8 mouse cellular contexts compared by ENCODE assay signal in genomic region chr16:38087645-38088125, GRCm38 (mm10). TPM values are rescaled to one million over a fixed set of nuclear protein-coding genes. Genes with fewer than 3 reads are reported as not detected.
A peak's percentile ranks its signal among the peaks of the same experiment; 100 is the strongest.
DNase-seq lines count a peak whose midpoint lies in the region; ATAC-seq and TF ChIP-seq lines count a peak whose summit lies in the region.

No protein-coding gene starts in this region.

- peak overlapping the region; percentile 98 for H3K4me3 ChIP-seq in left cerebral cortex, adult 2 months
- peak overlapping the region; percentile 78 for H3K4me3 ChIP-seq in bone marrow, adult 2 months (replicated peaks; ENCODE audit: control insufficient read depth, low read depth, low read length)
- peak overlapping the region; percentile 71 for H3K4me3 ChIP-seq in heart, embryonic 16.5 days (ENCODE audit: low read length)
- H3K4me3 ChIP-seq in midbrain, embryonic 10.5 days: peak overlapping the region; percentile 95

- peak overlapping the region; percentile 83 for H3K4me2 ChIP-seq in heart, embryonic 16.5 days (ENCODE audit: low read depth, low read length)

- peak overlapping the region; percentile 99 for H3K27ac ChIP-seq in left cerebral cortex, adult 2 months
- no peak overlapping the region for H3K27ac ChIP-seq in bone marrow, adult 2 months (ENCODE audit: control insufficient read depth, insufficient read depth, low read depth, low read length, poor library complexity)
- peak overlapping the region; percentile 99 for H3K27ac ChIP-seq in heart, embryonic 16.5 days (ENCODE audit: low read length)
- peak overlapping the region; percentile 99 for H3K27ac ChIP-seq in midbrain, embryonic 10.5 days (replicated peaks)

- no peaks in the 10 kb centered on the region for H3K27me3 ChIP-seq in heart, embryonic 16.5 days (ENCODE audit: control insufficient read depth, insufficient read depth, low read length)
- H3K27me3 ChIP-seq in midbrain, embryonic 10.5 days (ENCODE audit: low read depth, poor library complexity, severe bottlenecking): no peaks in the 10 kb centered on the region

- no peaks in the 10 kb centered on the region for H3K36me3 ChIP-seq in heart, embryonic 16.5 days (ENCODE audit: control insufficient read depth, insufficient read depth)
- no peaks in the 10 kb centered on the region for H3K36me3 ChIP-seq in midbrain, embryonic 10.5 days

- TF ChIP-seq CTCF in left cerebral cortex, adult 2 months (IDR thresholded peaks at IDR 0.05): peak; percentile 17
- TF ChIP-seq CTCF in bone marrow, adult 2 months (IDR thresholded peaks at IDR 0.05; ENCODE audit: control insufficient read depth, insufficient read depth, low read length): no peak

- no peak for ATAC-seq in heart, embryonic 16.5 days (replicated peaks; ENCODE audit: extremely low read depth, insufficient read depth, low FRiP score)

- no peak for DNase-seq in left cerebral cortex, adult 2 months (ENCODE audit: extremely low spot score in 1 of 2, low spot score in 2 of 2)
- no peak for DNase-seq in left cerebral cortex, postnatal 25 days (ENCODE audit: low spot score in 2 of 2)
- DNase-seq in midbrain, embryonic 10.5 days (ENCODE audit: low spot score): no peak
- DNase-seq in spleen, adult 12 weeks (ENCODE audit: low spot score): no peak
- no peak for DNase-seq in spleen, postnatal 10 days (ENCODE audit: low spot score in 2 of 2)
- DNase-seq in kidney, adult 11 months: no peak

- H3K9ac ChIP-seq in heart, embryonic 16.5 days (ENCODE audit: low read length): peak overlapping the region; percentile 90

- no peak for TF ChIP-seq POLR2A in bone marrow, adult 2 months (IDR thresholded peaks at IDR 0.05; ENCODE audit: borderline replicate concordance, control insufficient read depth, low read depth, low read length)

- H3K9me3 ChIP-seq in heart, embryonic 16.5 days (replicated peaks; ENCODE audit: control insufficient read depth, low read length): no peaks in the 10 kb centered on the region
- no peaks in the 10 kb centered on the region for H3K9me3 ChIP-seq in midbrain, embryonic 10.5 days (replicated peaks)

- H3K4me1 ChIP-seq in bone marrow, adult 2 months (ENCODE audit: control insufficient read depth, insufficient read depth, low read length): peaks cover 2% of the 10 kb centered on the region; the same call in 1 of the 2 replicates
- peaks cover 5% of the 10 kb centered on the region for H3K4me1 ChIP-seq in heart, embryonic 16.5 days (ENCODE audit: control insufficient read depth, insufficient read depth, low read length)
- peaks cover 29% of the 10 kb centered on the region for H3K4me1 ChIP-seq in midbrain, embryonic 10.5 days

- intact Hi-C loops in left cerebral cortex, adult 2 months (cut with DNase I): loop anchor here (1.0 to 5.0 kb wide), 3 partner anchors 95 to 219 kb away; partner anchors contain the start of gene Lrrc58
- intact Hi-C loops in left cerebral cortex, postnatal 25 days (cut with DNase I): loop anchor here (2.0 kb wide), 1 partner anchor 99 kb away; no protein-coding TSS in a partner anchor

- 18% methylated on average over 11 of the region's 11 CpGs for WGBS in bone marrow, adult 2 months
- WGBS in heart, embryonic 16.5 days: 4% methylated on average over 11 of the region's 11 CpGs
- 7% methylated on average over 11 of the region's 11 CpGs for WGBS in midbrain, embryonic 10.5 days

RNA-seq across cellular contexts. Expression of gene Gsk3b, which starts 1.1 kb away (rescaled TPM):
- total RNA-seq in left cerebral cortex, adult 2 months (2021): 100 to 1,000 TPM; 179 to 181 TPM
- total RNA-seq in left cerebral cortex, postnatal 25 days (2021): 100 to 1,000 TPM; 177 TPM
- 9.6 and 10.2 TPM in 2 replicates for polyA plus RNA-seq in bone marrow, adult 2 months (2011; ENCODE audit: insufficient read depth, insufficient read length, low replicate concordance, missing spikeins)
- polyA plus RNA-seq in heart, embryonic 16.5 days (2015; fragmentation: Nextera tagmentation; extraction: Ambion mirVana): 33.8 and 37.2 TPM in 2 replicates
- polyA plus RNA-seq in midbrain, embryonic 10.5 days (2016; fragmentation: Nextera tagmentation; extraction: Ambion mirVana): 72.9 and 90.7 TPM in 2 replicates
